Mouse (Mus musculus) embryonic fibroblast, embryonic 13.5 days (primary cell): ENCODE data around the gene Arhgdig.

Source experiments
- CTCF ChIP-seq: IDR thresholded peaks from 2 replicates; pipeline ENCODE4 v1.5.1; 2011; ENCODE audit warnings: mild to moderate bottlenecking, control low read depth, low read length, moderate library complexity, borderline replicate concordance; ENCODE audit not compliant: insufficient read depth
- POLR2A ChIP-seq: IDR thresholded peaks from 2 replicates; pipeline ENCODE4 v1.6.1; 2011; ENCODE audit warnings: low read depth, mild to moderate bottlenecking, control low read depth, low read length, moderate library complexity

DNA sequence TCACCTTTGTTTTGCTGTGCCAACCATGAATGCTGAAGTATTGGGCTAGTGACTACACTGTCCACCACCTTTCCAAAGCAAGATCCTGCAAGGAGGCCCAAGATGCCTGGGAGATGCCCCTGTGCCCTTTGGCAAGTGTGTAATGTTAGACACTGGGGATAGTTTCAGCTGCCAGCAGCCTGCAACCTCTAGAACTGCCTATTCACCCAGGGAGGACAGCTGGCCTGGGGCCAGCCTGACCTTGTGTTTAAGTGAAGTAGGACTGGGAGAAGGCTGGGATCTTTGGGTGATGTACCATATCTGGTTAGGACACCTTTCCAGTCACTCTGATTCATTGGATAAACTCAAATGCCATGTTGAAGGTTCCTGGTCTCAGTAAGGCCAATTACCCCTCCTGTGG lies 5.6 kb downstream of the Arhgdig start:
- TF ChIP-seq CTCF (no peak), POLR2A (no peak)
